Mouse (Mus musculus): Measurements from ENCODE around the gene Agtrap. TPM values are rescaled to one million over a fixed set of nuclear protein-coding genes. Genes with fewer than 3 reads are reported as not detected.

The Agtrap gene
- polyA plus RNA-seq (2015; fragmentation: Nextera tagmentation; extraction: Ambion mirVana), result 13.3 and 15.9 TPM in 2 replicates

GRCm38 (mm10) chr4:148087907-148088527 lies at the start of gene Agtrap:
Agtrap (minus strand) TSS chr4:148088031.
- WGBS, result 6% methylated on average over 34 of the region's 34 CpGs
- Histone ChIP-seq H3K9me3 (no peaks in the 10 kb centered on the region), H3K27ac (peak within 1 kb of the TSS; percentile 66), H3K4me2 (peak within 1 kb of the TSS; percentile 87), H3K9ac (peak within 1 kb of the TSS; percentile 70), H3K4me3 (peak within 1 kb of the TSS; percentile 83), H3K4me1 (peaks cover 41% of the 10 kb centered on the region), H3K27me3 (no peaks in the 10 kb centered on the region), H3K36me3 (no peaks in the 10 kb centered on the region)
- peak; percentile 90 for ATAC-seq (ENCODE audit: borderline replicate concordance, extremely low read depth, low FRiP score, low TSS enrichment)

GRCm38 (mm10) chr4:148137503-148137902 lies 49.7 kb upstream of the Agtrap start:
- H3K27ac ChIP-seq, result no peak overlapping the region
- H3K4me1 ChIP-seq, result 0 out of 2 replicates have a peak, but pooled peaks cover 5% of the 10 kb centered on the region
- no peaks in the 10 kb centered on the region for H3K9me3 ChIP-seq
- H3K27me3 ChIP-seq, result peaks cover 10% of the 10 kb centered on the region
- no peak overlapping the region for H3K9ac ChIP-seq
- H3K4me2 ChIP-seq, result no peak overlapping the region
- 66% methylated on average over 8 of the region's 8 CpGs for WGBS
- no peak for ATAC-seq (ENCODE audit: borderline replicate concordance, extremely low read depth, low FRiP score, low TSS enrichment)
- no peak overlapping the region for H3K4me3 ChIP-seq
- H3K36me3 ChIP-seq, result no peaks in the 10 kb centered on the region

DNA sequence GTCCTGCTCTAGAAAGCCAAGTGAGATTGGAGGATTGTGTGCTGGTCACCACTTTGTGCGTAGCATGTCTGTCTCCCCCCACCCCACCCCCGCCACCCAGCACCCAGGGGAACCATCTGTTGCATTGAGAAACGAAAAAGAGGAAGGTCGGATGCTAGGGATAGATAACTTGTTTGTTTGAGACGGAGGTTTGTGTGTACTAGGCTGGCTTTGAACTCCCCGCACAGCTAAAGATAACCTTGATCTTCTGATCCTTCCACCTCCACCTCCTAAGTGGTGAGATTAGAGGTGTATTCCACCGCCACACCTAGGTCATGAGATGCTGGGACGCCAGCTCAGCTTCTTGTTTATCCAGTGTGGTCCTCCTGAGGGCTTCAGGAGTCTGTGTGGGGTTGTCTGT lies 47.2 kb upstream of the Agtrap start:
- H3K9me3 ChIP-seq, result no peaks in the 10 kb centered on the region
- no peak overlapping the region for H3K4me2 ChIP-seq
- H3K9ac ChIP-seq, result no peak overlapping the region
- peaks cover 13% of the 10 kb centered on the region for H3K4me1 ChIP-seq
- no peak for ATAC-seq (ENCODE audit: borderline replicate concordance, extremely low read depth, low FRiP score, low TSS enrichment)
- H3K27ac ChIP-seq, result no peak overlapping the region
- H3K36me3 ChIP-seq, result no peaks in the 10 kb centered on the region
- 63% methylated on average over 8 of the region's 8 CpGs for WGBS
- peaks cover 34% of the 10 kb centered on the region for H3K27me3 ChIP-seq
- no peak overlapping the region for H3K4me3 ChIP-seq

DNA sequence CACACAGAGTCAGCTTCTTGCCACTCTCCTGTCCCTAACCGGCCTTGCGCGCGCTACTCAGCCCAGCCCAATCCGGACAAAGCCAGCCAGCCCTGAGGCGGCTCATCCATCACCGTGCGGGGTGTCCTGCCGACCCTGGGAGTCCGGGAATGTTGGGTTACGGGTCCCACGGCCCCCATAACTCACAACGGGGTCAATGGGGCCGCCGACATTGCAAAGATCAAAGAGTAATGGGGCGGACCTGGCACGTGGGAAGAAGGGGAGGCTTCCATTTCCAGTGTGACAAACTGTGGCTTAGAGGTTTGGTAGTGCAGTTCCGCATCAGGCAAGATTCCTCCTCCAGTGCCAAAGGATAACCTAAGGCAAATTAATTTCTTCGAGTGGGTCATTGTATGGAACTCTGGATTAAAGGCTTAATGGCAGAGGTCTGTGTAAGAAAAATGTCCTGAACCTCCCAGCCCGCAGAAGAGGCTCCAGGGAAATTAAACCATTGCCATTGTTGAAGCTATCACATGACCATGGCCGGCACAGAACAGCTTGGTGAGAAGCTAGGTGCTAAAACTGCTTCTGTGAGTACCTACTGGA lies 43.8 kb upstream of the Agtrap start:
- peak overlapping the region; percentile 67 for H3K4me3 ChIP-seq
- peaks cover 49% of the 10 kb centered on the region for H3K27me3 ChIP-seq
- H3K9me3 ChIP-seq, result no peaks in the 10 kb centered on the region
- peaks cover 16% of the 10 kb centered on the region for H3K4me1 ChIP-seq
- peak; percentile 40; the same call in 1 of the 2 replicates for ATAC-seq (ENCODE audit: borderline replicate concordance, extremely low read depth, low FRiP score, low TSS enrichment)
- 1% methylated on average over 21 of the region's 21 CpGs for WGBS
- H3K9ac ChIP-seq, result peak overlapping the region; percentile 27; the same call in 1 of the 2 replicates
- H3K27ac ChIP-seq, result no peak overlapping the region
- peak overlapping the region; percentile 99 for H3K4me2 ChIP-seq
- H3K36me3 ChIP-seq, result no peaks in the 10 kb centered on the region

DNA sequence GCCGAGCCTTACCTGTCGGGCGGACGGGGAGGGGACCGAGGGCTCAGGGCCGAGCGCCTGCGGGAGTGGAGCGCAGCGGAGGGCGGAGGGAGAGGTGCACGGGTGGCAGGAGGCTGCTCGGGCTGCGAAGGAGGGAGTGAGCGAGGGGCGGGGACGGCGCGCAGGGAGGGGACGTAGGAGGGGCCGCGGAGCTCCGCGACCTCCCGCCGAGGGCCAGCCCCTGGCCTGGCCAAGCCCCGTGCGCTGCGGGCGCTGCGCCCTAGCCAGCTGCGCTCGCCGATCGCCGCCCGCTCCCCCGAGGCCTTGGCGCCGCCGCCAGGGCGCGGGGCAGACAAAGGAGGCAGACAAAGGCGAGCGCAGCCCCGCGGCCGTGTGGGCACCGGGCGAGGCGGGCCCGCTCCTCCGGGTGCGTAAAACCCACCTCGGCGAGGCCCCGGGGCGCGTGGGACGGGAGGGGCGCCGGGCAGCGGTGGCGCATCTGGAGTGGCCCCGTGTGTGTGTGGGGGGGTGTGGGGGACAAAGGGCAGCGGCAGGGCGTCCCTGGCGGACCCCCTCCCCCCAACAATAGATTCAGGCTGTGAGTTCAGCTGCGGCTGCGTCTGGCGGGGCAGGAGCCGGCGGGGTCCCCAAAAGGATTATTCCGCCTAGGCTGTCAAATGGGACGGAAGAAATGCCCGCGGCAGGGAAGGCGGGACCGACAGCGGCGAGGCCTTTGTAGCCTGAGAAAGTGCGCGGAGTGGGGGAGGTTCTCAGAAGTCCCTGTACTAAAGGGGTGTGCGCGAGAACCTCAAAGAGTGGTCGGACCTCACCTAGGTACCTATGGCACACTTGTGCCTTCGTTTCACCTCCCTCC lies 43.0 kb upstream of the Agtrap start, which contains the start of gene Draxin:
Gene Draxin, minus strand, starts transcription at position 138 of the 853 bp plus-strand sequence.
- no peaks in the 10 kb centered on the region for H3K9me3 ChIP-seq
- H3K9ac ChIP-seq, result peak within 1 kb of the TSS; percentile 54
- H3K36me3 ChIP-seq, result no peaks in the 10 kb centered on the region
- ATAC-seq (ENCODE audit: borderline replicate concordance, extremely low read depth, low FRiP score, low TSS enrichment), result peak; percentile 93
- H3K27me3 ChIP-seq, result peaks cover 49% of the 10 kb centered on the region
- WGBS, result 0% methylated on average over 65 of the region's 87 CpGs
- peak within 1 kb of the TSS; percentile 99 for H3K4me2 ChIP-seq
- H3K27ac ChIP-seq, result no peak within 1 kb of the TSS
- H3K4me3 ChIP-seq, result peak within 1 kb of the TSS; percentile 67
- H3K4me1 ChIP-seq, result peaks cover 16% of the 10 kb centered on the region

DNA sequence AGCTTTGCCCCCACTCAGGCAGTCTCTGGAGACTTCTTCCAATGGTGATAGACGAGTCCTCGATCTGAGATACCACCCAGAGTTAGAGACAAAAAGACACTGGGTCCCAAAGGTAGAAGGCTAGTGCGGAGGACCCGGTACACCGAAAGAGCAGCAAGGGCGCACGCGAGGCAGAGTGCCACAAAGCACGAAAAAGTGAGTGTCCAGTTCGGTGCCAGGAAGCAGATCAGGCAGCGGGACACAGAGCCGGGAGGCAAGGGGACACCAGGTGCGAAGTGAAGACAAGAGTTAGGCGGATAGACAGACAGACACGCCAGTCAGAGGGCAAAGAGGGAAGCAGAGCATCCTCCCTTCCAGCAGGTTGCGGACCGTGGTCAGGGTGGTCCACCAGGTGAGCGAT lies 42.3 kb upstream of the Agtrap start, which contains the start of gene Mad2l2:
Gene Mad2l2, plus strand, starts transcription at position 252 of the 400 bp plus-strand sequence.
- under 1% methylated on average over 18 of the region's 18 CpGs for WGBS
- Histone ChIP-seq H3K36me3 (no peaks in the 10 kb centered on the region), H3K27me3 (peaks cover 49% of the 10 kb centered on the region), H3K4me1 (peaks cover 16% of the 10 kb centered on the region), H3K4me2 (peak within 1 kb of the TSS; percentile 99), H3K9ac (peak within 1 kb of the TSS; percentile 54), H3K4me3 (peak within 1 kb of the TSS; percentile 67), H3K9me3 (no peaks in the 10 kb centered on the region), H3K27ac (no peak within 1 kb of the TSS)
- peak; percentile 6 for ATAC-seq (ENCODE audit: borderline replicate concordance, extremely low read depth, low FRiP score, low TSS enrichment)

- H3K9me3 ChIP-seq, result no peaks in the 10 kb centered on the region
- H3K27me3 ChIP-seq, result peaks cover 49% of the 10 kb centered on the region
- no peak for ATAC-seq (ENCODE audit: borderline replicate concordance, extremely low read depth, low FRiP score, low TSS enrichment)
- no peak overlapping the region for H3K4me3 ChIP-seq
- H3K36me3 ChIP-seq, result no peaks in the 10 kb centered on the region
- 65% methylated on average over 2 of the region's 2 CpGs for WGBS
- no peak overlapping the region for H3K27ac ChIP-seq
- peaks cover 16% of the 10 kb centered on the region for H3K4me1 ChIP-seq
- H3K4me2 ChIP-seq, result no peak overlapping the region
- H3K9ac ChIP-seq, result no peak overlapping the region
Observed at GRCm38 (mm10) chr4:148128672-148129071, 40.8 kb upstream of the Agtrap start.

DNA sequence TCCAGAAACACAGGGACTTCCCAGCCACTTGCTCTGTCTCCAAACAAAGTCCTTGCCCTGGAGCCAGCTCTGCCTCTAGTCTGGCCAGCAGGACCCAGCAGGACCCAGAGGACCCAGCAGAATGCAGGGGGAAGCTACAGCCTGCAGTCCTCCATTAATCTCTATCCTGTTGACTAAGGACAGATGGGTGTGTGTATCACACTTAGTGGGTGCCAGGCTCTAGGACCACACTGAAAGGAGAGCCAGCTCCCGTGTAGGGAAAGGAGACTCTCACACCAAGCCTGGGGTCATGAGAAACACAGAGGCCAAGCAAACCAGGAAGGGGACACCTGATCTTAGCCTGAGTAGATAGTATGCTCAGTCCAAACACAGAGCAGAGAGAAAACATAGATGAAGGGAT lies 40.4 kb upstream of the Agtrap start:
- no peak for ATAC-seq (ENCODE audit: borderline replicate concordance, extremely low read depth, low FRiP score, low TSS enrichment)
- no peak overlapping the region for H3K4me2 ChIP-seq
- no peaks in the 10 kb centered on the region for H3K9me3 ChIP-seq
- H3K36me3 ChIP-seq, result no peaks in the 10 kb centered on the region
- no peak overlapping the region for H3K27ac ChIP-seq
- peaks cover 49% of the 10 kb centered on the region for H3K27me3 ChIP-seq
- H3K9ac ChIP-seq, result no peak overlapping the region
- 38% methylated on average over 1 of the region's 1 CpGs for WGBS
- peaks cover 16% of the 10 kb centered on the region for H3K4me1 ChIP-seq
- no peak overlapping the region for H3K4me3 ChIP-seq

DNA sequence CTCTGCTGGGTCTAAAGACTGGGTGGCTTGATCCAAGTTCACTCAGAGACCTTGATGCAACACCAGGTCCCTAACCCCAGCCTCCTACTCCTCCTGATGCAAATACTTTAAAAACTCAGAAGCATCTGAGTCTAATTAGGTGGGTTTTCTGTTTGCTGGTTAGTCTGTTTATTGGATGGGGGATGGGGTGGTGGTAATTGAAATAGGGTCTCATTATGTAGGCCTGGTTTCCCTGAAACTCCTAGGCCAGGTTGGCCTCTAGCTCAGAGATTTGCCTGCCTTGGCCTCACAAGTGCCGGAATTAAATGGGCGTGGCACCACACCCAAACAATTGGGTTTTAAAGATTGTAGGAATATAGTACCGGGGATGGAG lies 34.8 kb upstream of the Agtrap start:
- Histone ChIP-seq H3K4me3 (no peak overlapping the region), H3K4me1 (no peaks in the 10 kb centered on the region), H3K9ac (no peak overlapping the region), H3K36me3 (no peaks in the 10 kb centered on the region), H3K27ac (no peak overlapping the region), H3K27me3 (peaks cover under 1% of the 10 kb centered on the region; the same call in 1 of the 2 replicates), H3K4me2 (no peak overlapping the region), H3K9me3 (no peaks in the 10 kb centered on the region)
- ATAC-seq (ENCODE audit: borderline replicate concordance, extremely low read depth, low FRiP score, low TSS enrichment), result no peak
- 74% methylated on average over 3 of the region's 3 CpGs for WGBS

GRCm38 (mm10) chr4:148121982-148122693 lies 34.3 kb upstream of the Agtrap start:
- H3K4me1 ChIP-seq, result no peaks in the 10 kb centered on the region
- WGBS, result 13% methylated on average over 6 of the region's 6 CpGs
- ATAC-seq (ENCODE audit: borderline replicate concordance, extremely low read depth, low FRiP score, low TSS enrichment), result no peak
- H3K36me3 ChIP-seq, result no peaks in the 10 kb centered on the region
- H3K27me3 ChIP-seq, result no peaks in the 10 kb centered on the region; the same call in 1 of the 2 replicates
- no peak overlapping the region for H3K4me3 ChIP-seq
- H3K27ac ChIP-seq, result no peak overlapping the region
- H3K9ac ChIP-seq, result no peak overlapping the region
- H3K9me3 ChIP-seq, result no peaks in the 10 kb centered on the region
- no peak overlapping the region for H3K4me2 ChIP-seq

- H3K4me1 ChIP-seq, result no peaks in the 10 kb centered on the region
- H3K4me3 ChIP-seq, result no peak overlapping the region
- no peak overlapping the region for H3K27ac ChIP-seq
- no peaks in the 10 kb centered on the region for H3K36me3 ChIP-seq
- no peaks in the 10 kb centered on the region for H3K27me3 ChIP-seq
- no peak overlapping the region for H3K4me2 ChIP-seq
- 74% methylated on average over 4 of the region's 4 CpGs for WGBS
- no peak for ATAC-seq (ENCODE audit: borderline replicate concordance, extremely low read depth, low FRiP score, low TSS enrichment)
- no peak overlapping the region for H3K9ac ChIP-seq
- H3K9me3 ChIP-seq, result no peaks in the 10 kb centered on the region
Observed at GRCm38 (mm10) chr4:148121362-148121761, 33.5 kb upstream of the Agtrap start.

All from lung, embryonic 15.5 days (tissue).